Mouse (Mus musculus): ENCODE measurements around the gene Klhl12. TPM values are rescaled to one million over a fixed set of nuclear protein-coding genes. Genes with fewer than 3 reads are reported as not detected.
"Not testable (repeated sequence)": the region's sequence is repeated elsewhere in the genome, so short reads cannot be mapped to it uniquely, and the experiment has no call there.

The Klhl12 gene
- polyA plus RNA-seq, 1 experiment from 2014 or later: 40.1 TPM

- peaks cover 64% of the 10 kb centered on the region for H3K36me3 ChIP-seq
- H3K9ac ChIP-seq (replicated peaks): no peak overlapping the region
- peaks cover 5% of the 10 kb centered on the region for H3K4me1 ChIP-seq
- H3K9me3 ChIP-seq: no peaks in the 10 kb centered on the region
- H3K4me3 ChIP-seq: no peak overlapping the region
- no peak for ATAC-seq (replicated peaks)
- no peak overlapping the region for H3K27ac ChIP-seq (replicated peaks)
- no peak overlapping the region for H3K4me2 ChIP-seq (replicated peaks)
- no peaks in the 10 kb centered on the region for H3K27me3 ChIP-seq
- WGBS: 80% methylated on average over 10 of the region's 10 CpGs
These were observed 31.4 kb upstream of the Klhl12 start for GRCm38 (mm10) chr1:134423911-134424310.

GRCm38 (mm10) chr1:134426289-134426688 is 29.0 kb upstream of the Klhl12 start:
- no peaks in the 10 kb centered on the region for H3K27me3 ChIP-seq
- H3K27ac ChIP-seq (replicated peaks): no peak overlapping the region
- H3K4me2 ChIP-seq (replicated peaks): no peak overlapping the region
- WGBS: 91% methylated on average over 5 of the region's 5 CpGs
- no peaks in the 10 kb centered on the region for H3K9me3 ChIP-seq
- no peak for ATAC-seq (replicated peaks)
- no peak overlapping the region for H3K9ac ChIP-seq (replicated peaks)
- H3K4me1 ChIP-seq: no peaks in the 10 kb centered on the region
- H3K4me3 ChIP-seq: no peak overlapping the region
- H3K36me3 ChIP-seq: peaks cover 82% of the 10 kb centered on the region

- H3K36me3 ChIP-seq: peaks cover 49% of the 10 kb centered on the region
- H3K27me3 ChIP-seq: no peaks in the 10 kb centered on the region
- ATAC-seq (replicated peaks): no peak
- no peaks in the 10 kb centered on the region for H3K4me1 ChIP-seq
- no peak overlapping the region for H3K4me2 ChIP-seq (replicated peaks)
- H3K9ac ChIP-seq (replicated peaks): no peak overlapping the region
- H3K4me3 ChIP-seq: no peak overlapping the region
- no peaks in the 10 kb centered on the region for H3K9me3 ChIP-seq
- no peak overlapping the region for H3K27ac ChIP-seq (replicated peaks)
- 91% methylated on average over 10 of the region's 10 CpGs for WGBS
These were observed 22.3 kb upstream of the Klhl12 start for GRCm38 (mm10) chr1:134433002-134433401.

- H3K27ac ChIP-seq (replicated peaks): no peak overlapping the region
- no peaks in the 10 kb centered on the region for H3K9me3 ChIP-seq
- no peaks in the 10 kb centered on the region for H3K4me1 ChIP-seq
- H3K9ac ChIP-seq (replicated peaks): no peak overlapping the region
- 92% methylated on average over 4 of the region's 4 CpGs for WGBS
- no peaks in the 10 kb centered on the region for H3K27me3 ChIP-seq
- H3K4me2 ChIP-seq (replicated peaks): no peak overlapping the region
- H3K36me3 ChIP-seq: peaks cover 44% of the 10 kb centered on the region
- ATAC-seq (replicated peaks): no peak
- no peak overlapping the region for H3K4me3 ChIP-seq
These were observed 21.9 kb upstream of the Klhl12 start for GRCm38 (mm10) chr1:134433473-134433872.

GRCm38 (mm10) chr1:134435414-134435813 is 19.9 kb upstream of the Klhl12 start:
- H3K27me3 ChIP-seq: no peaks in the 10 kb centered on the region
- no peak overlapping the region for H3K27ac ChIP-seq (replicated peaks)
- no peak overlapping the region for H3K4me2 ChIP-seq (replicated peaks)
- H3K4me3 ChIP-seq: no peak overlapping the region
- peaks cover 29% of the 10 kb centered on the region for H3K36me3 ChIP-seq
- no peak for ATAC-seq (replicated peaks)
- 22% methylated on average over 4 of the region's 4 CpGs for WGBS
- no peak overlapping the region for H3K9ac ChIP-seq (replicated peaks)
- H3K9me3 ChIP-seq: no peaks in the 10 kb centered on the region
- no peaks in the 10 kb centered on the region for H3K4me1 ChIP-seq

GRCm38 (mm10) chr1:134440437-134440836 is 14.9 kb upstream of the Klhl12 start:
- H3K4me1 ChIP-seq: no peaks in the 10 kb centered on the region

GRCm38 (mm10) chr1:134441737-134442136 is 13.6 kb upstream of the Klhl12 start:
- H3K4me3 ChIP-seq; H3K27ac ChIP-seq (replicated peaks); H3K36me3 ChIP-seq; H3K4me2 ChIP-seq (replicated peaks); H3K4me1 ChIP-seq; ATAC-seq (replicated peaks); H3K27me3 ChIP-seq; H3K9ac ChIP-seq (replicated peaks); H3K9me3 ChIP-seq: not testable (repeated sequence)
- 89% methylated on average over 8 of the region's 10 CpGs for WGBS

More at GRCm38 (mm10) chr1:134440437-134440836, 14.9 kb upstream of the Klhl12 start:
- 91% methylated on average over 6 of the region's 6 CpGs for WGBS
- Histone ChIP-seq H3K27me3 (no peaks in the 10 kb centered on the region), H3K27ac (replicated peaks) (no peak overlapping the region), H3K4me3 (no peak overlapping the region), H3K4me2 (replicated peaks) (no peak overlapping the region), H3K36me3 (no peaks in the 10 kb centered on the region), H3K9me3 (no peaks in the 10 kb centered on the region), H3K9ac (replicated peaks) (no peak overlapping the region)
- ATAC-seq (replicated peaks): no peak

- no peaks in the 10 kb centered on the region for H3K4me1 ChIP-seq
- no peaks in the 10 kb centered on the region for H3K9me3 ChIP-seq
- 99% methylated on average over 3 of the region's 3 CpGs for WGBS
- no peak overlapping the region for H3K4me3 ChIP-seq
- H3K36me3 ChIP-seq: no peaks in the 10 kb centered on the region
- no peak overlapping the region for H3K4me2 ChIP-seq (replicated peaks)
- H3K27ac ChIP-seq (replicated peaks): no peak overlapping the region
- no peaks in the 10 kb centered on the region for H3K27me3 ChIP-seq
- no peak for ATAC-seq (replicated peaks)
- no peak overlapping the region for H3K9ac ChIP-seq (replicated peaks)
These were observed 12.9 kb upstream of the Klhl12 start for GRCm38 (mm10) chr1:134442394-134442793.

- H3K9me3 ChIP-seq; H3K4me1 ChIP-seq; H3K4me3 ChIP-seq; H3K36me3 ChIP-seq; H3K27ac ChIP-seq (replicated peaks); H3K27me3 ChIP-seq; ATAC-seq (replicated peaks); H3K4me2 ChIP-seq (replicated peaks); H3K9ac ChIP-seq (replicated peaks): not testable (repeated sequence)
- 89% methylated on average over 1 of the region's 1 CpGs for WGBS
These were observed 12.0 kb upstream of the Klhl12 start for GRCm38 (mm10) chr1:134443288-134443687.

GRCm38 (mm10) chr1:134445418-134445817 is 9.9 kb upstream of the Klhl12 start:
- Histone ChIP-seq H3K9me3 (no peaks in the 10 kb centered on the region), H3K27ac (replicated peaks) (no peak overlapping the region), H3K4me3 (no peak overlapping the region), H3K4me1 (no peaks in the 10 kb centered on the region), H3K36me3 (no peaks in the 10 kb centered on the region), H3K4me2 (replicated peaks) (no peak overlapping the region), H3K9ac (replicated peaks) (no peak overlapping the region), H3K27me3 (no peaks in the 10 kb centered on the region)
- WGBS: 92% methylated on average over 2 of the region's 2 CpGs
- ATAC-seq (replicated peaks): no peak

- not testable (repeated sequence) for H3K27me3 ChIP-seq; H3K4me3 ChIP-seq; H3K4me1 ChIP-seq; H3K9ac ChIP-seq (replicated peaks); H3K9me3 ChIP-seq; ATAC-seq (replicated peaks); H3K4me2 ChIP-seq (replicated peaks); H3K27ac ChIP-seq (replicated peaks); H3K36me3 ChIP-seq
- WGBS: 72% methylated on average over 3 of the region's 3 CpGs
These were observed 6.8 kb upstream of the Klhl12 start for GRCm38 (mm10) chr1:134448537-134448936.

- no peak for ATAC-seq (replicated peaks)
These were observed 5.1 kb upstream of the Klhl12 start for GRCm38 (mm10) chr1:134450201-134450600.

GRCm38 (mm10) chr1:134450986-134451385 is 4.3 kb upstream of the Klhl12 start:
- Histone ChIP-seq H3K27me3 (peaks cover 3% of the 10 kb centered on the region; the same call in 1 of the 2 replicates), H3K4me2 (replicated peaks) (no peak overlapping the region), H3K4me3 (no peak overlapping the region), H3K4me1 (peaks cover 10% of the 10 kb centered on the region), H3K9me3 (no peaks in the 10 kb centered on the region), H3K27ac (replicated peaks) (no peak overlapping the region), H3K36me3 (no peaks in the 10 kb centered on the region), H3K9ac (replicated peaks) (no peak overlapping the region)
- 49% methylated on average over 3 of the region's 3 CpGs for WGBS
- no peak for ATAC-seq (replicated peaks)

More at GRCm38 (mm10) chr1:134450201-134450600, 5.1 kb upstream of the Klhl12 start:
- Histone ChIP-seq H3K9ac (replicated peaks) (no peak overlapping the region), H3K27me3 (peaks cover 3% of the 10 kb centered on the region; the same call in 1 of the 2 replicates), H3K36me3 (no peaks in the 10 kb centered on the region), H3K9me3 (no peaks in the 10 kb centered on the region), H3K4me1 (peaks cover 7% of the 10 kb centered on the region), H3K4me3 (no peak overlapping the region), H3K4me2 (replicated peaks) (no peak overlapping the region), H3K27ac (replicated peaks) (no peak overlapping the region)
- WGBS: 87% methylated on average over 4 of the region's 4 CpGs

All from forebrain, embryonic 15.5 days (tissue).